Mouse (Mus musculus) erythroblast, adult 5-6 weeks (primary cell): Measurements from ENCODE around the gene Rag1. TPM values are rescaled to one million over a fixed set of nuclear protein-coding genes. Genes with fewer than 3 reads are reported as not detected.

Experiments
- ATAC-seq: replicated peaks from 2 replicates; pipeline ENCODE4 v1.8.0; 2016; ENCODE audit warnings: moderate number of reproducible peaks, mild to moderate bottlenecking, moderate TSS enrichment, inconsistent platforms; ENCODE audit not compliant: poor library complexity, low FRiP score, severe bottlenecking
- total RNA-seq, 2 experiments: library from RNA; stranded (forward) in 1 of 2; stranded (reverse) in 1 of 2; fragments of 150-400 nt in 1 of 2; fragments of 200-764, 138-1000 nt in 1 of 2; gene quantifications; 2 replicates each; pipeline versions ENCODE4 v1.2.3 to v1.2.4; 2015 to 2017; ENCODE audit warnings: low replicate concordance in 2 of 2

Rag1 gene
- total RNA-seq, 2 experiments from 2014 or later = 0.34 to 0.77 TPM

- ATAC-seq = no peak
These were observed 9.4 kb downstream of the Rag1 start for GRCm38 (mm10) chr2:101639840-101640350.

GRCm38 (mm10) chr2:101638979-101639839 lies 10.1 kb downstream of the Rag1 start:
- no peak for ATAC-seq

- peak; percentile 84 for ATAC-seq
These were observed 20.7 kb downstream of the Rag1 start for GRCm38 (mm10) chr2:101628297-101629236.

GRCm38 (mm10) chr2:101627227-101627626 lies 22.1 kb downstream of the Rag1 start:
- no peak for ATAC-seq

- ATAC-seq = no peak
These were observed 24.8 kb downstream of the Rag1 start, which contains the start of gene Rag2 for GRCm38 (mm10) chr2:101624526-101624925. TSS of gene Rag2 (plus strand) at chr2:101624718.

- no peak for ATAC-seq
These were observed 25.3 kb downstream of the Rag1 start for GRCm38 (mm10) chr2:101624011-101624410.

GRCm38 (mm10) chr2:101623042-101623441 lies 26.3 kb downstream of the Rag1 start:
- no peak for ATAC-seq

GRCm38 (mm10) chr2:101621611-101622010 lies 27.7 kb downstream of the Rag1 start:
- no peak for ATAC-seq

- no peak for ATAC-seq
These were observed 28.4 kb downstream of the Rag1 start for GRCm38 (mm10) chr2:101620899-101621298.

GRCm38 (mm10) chr2:101618373-101618772 lies 30.9 kb downstream of the Rag1 start:
- no peak for ATAC-seq

GRCm38 (mm10) chr2:101615464-101616305 lies 33.6 kb downstream of the Rag1 start:
- no peak for ATAC-seq

- ATAC-seq = no peak
These were observed 38.4 kb downstream of the Rag1 start for GRCm38 (mm10) chr2:101610861-101611260.

- ATAC-seq = no peak
These were observed 40.9 kb downstream of the Rag1 start for GRCm38 (mm10) chr2:101608232-101608894.

GRCm38 (mm10) chr2:101603099-101603498 lies 46.2 kb downstream of the Rag1 start:
- no peak for ATAC-seq

GRCm38 (mm10) chr2:101600703-101601102 lies 48.6 kb downstream of the Rag1 start:
- ATAC-seq = no peak

GRCm38 (mm10) chr2:101598190-101599181 lies 50.8 kb downstream of the Rag1 start:
- ATAC-seq = no peak

- ATAC-seq = no peak
These were observed 52.1 kb downstream of the Rag1 start for GRCm38 (mm10) chr2:101597186-101597585.

GRCm38 (mm10) chr2:101594681-101595080 lies 54.6 kb downstream of the Rag1 start:
- ATAC-seq = no peak
